Mouse (Mus musculus): ENCODE results near the gene Stx11. TPM values are rescaled to one million over a fixed set of nuclear protein-coding genes. Genes with fewer than 3 reads are reported as not detected.

The Stx11 gene
- polyA plus RNA-seq (2012; rRNA removed) = 5.5 and 6.3 TPM in 2 replicates

GRCm38 (mm10) chr10:12964151-12965075 lies at the start of gene Stx11:
Stx11 (minus strand) TSS chr10:12964298.

GRCm38 (mm10) chr10:13005043-13005442 lies 40.9 kb upstream of the Stx11 start, which contains the start of gene Sf3b5:
Sf3b5 (plus strand) TSS chr10:13005343.

Other genes with a start within 250 kb of the Stx11 start
- 2.7 and 2.8 TPM in 2 replicates for gene Utrn, start 94.9 kb downstream of the Stx11 start, polyA plus RNA-seq (2012; rRNA removed)
- gene Sf3b5, start 41.0 kb upstream of the Stx11 start, polyA plus RNA-seq (2012; rRNA removed) = 19.0 and 20.7 TPM in 2 replicates
- gene Plagl1, start 96.2 kb upstream of the Stx11 start, polyA plus RNA-seq (2012; rRNA removed) = 42.9 and 43.1 TPM in 2 replicates
- gene Zc2hc1b, start 213.7 kb upstream of the Stx11 start, polyA plus RNA-seq (2012; rRNA removed) = not detected in 2 replicates
- 17.7 and 21.3 TPM in 2 replicates for gene Ltv1, start 228.9 kb upstream of the Stx11 start, polyA plus RNA-seq (2012; rRNA removed)

All from liver, embryonic 14 days (tissue).